Mouse (Mus musculus): ENCODE results near the gene Rab37. TPM values are rescaled to one million over a fixed set of nuclear protein-coding genes. Genes with fewer than 3 reads are reported as not detected.

Gene Rab37
- polyA plus RNA-seq, 1 experiment from 2014 or later = 0.49 TPM

GRCm38 (mm10) chr11:115179191-115179590 lies 88.0 kb downstream of the Rab37 start:
- DNase-seq (ENCODE audit: low spot score) = no peak
- Histone ChIP-seq H3K27me3 (ENCODE audit: low read depth, poor library complexity, severe bottlenecking) (peaks cover 30% of the 10 kb centered on the region), H3K36me3 (peaks cover 22% of the 10 kb centered on the region; the same call in 1 of the 2 replicates), H3K4me1 (peaks cover 56% of the 10 kb centered on the region), H3K9me3 (replicated peaks) (no peaks in the 10 kb centered on the region), H3K27ac (replicated peaks) (peak overlapping the region; percentile 34; the same call in 1 of the 2 replicates), H3K4me3 (no peak overlapping the region)
- 81% methylated on average over 6 of the region's 6 CpGs for WGBS

- Histone ChIP-seq H3K36me3 (peaks cover 22% of the 10 kb centered on the region; the same call in 1 of the 2 replicates), H3K27ac (replicated peaks) (no peak overlapping the region), H3K4me3 (no peak overlapping the region), H3K27me3 (ENCODE audit: low read depth, poor library complexity, severe bottlenecking) (peaks cover 23% of the 10 kb centered on the region), H3K4me1 (peaks cover 49% of the 10 kb centered on the region), H3K9me3 (replicated peaks) (no peaks in the 10 kb centered on the region)
- 93% methylated on average over 6 of the region's 6 CpGs for whole genome bisulfite sequencing
- no peak for DNase-seq (ENCODE audit: low spot score)
These were observed 88.7 kb downstream of the Rab37 start for GRCm38 (mm10) chr11:115179881-115180280.

- peaks cover 3% of the 10 kb centered on the region; the same call in 1 of the 2 replicates for H3K27me3 ChIP-seq (ENCODE audit: low read depth, poor library complexity, severe bottlenecking)
- 23% methylated on average over 12 of the region's 12 CpGs for WGBS
- H3K4me3 ChIP-seq = no peak overlapping the region
- H3K27ac ChIP-seq (replicated peaks) = peak overlapping the region; percentile 0; the same call in 1 of the 2 replicates
- peak; percentile 85 for DNase-seq (ENCODE audit: low spot score)
- no peaks in the 10 kb centered on the region for H3K9me3 ChIP-seq (replicated peaks)
- H3K4me1 ChIP-seq = peaks cover 41% of the 10 kb centered on the region
- H3K36me3 ChIP-seq = peaks cover 22% of the 10 kb centered on the region; the same call in 1 of the 2 replicates
These were observed 90.8 kb downstream of the Rab37 start for GRCm38 (mm10) chr11:115181913-115182638.

GRCm38 (mm10) chr11:115184973-115185372 lies 93.7 kb downstream of the Rab37 start:
- WGBS = 64% methylated on average over 4 of the region's 4 CpGs

GRCm38 (mm10) chr11:115187224-115187639 lies 96.0 kb downstream of the Rab37 start, which contains the start of gene Tmem104:
Tmem104 (plus strand) TSS chr11:115187487.
- peak; percentile 99 for DNase-seq (ENCODE audit: low spot score)
- H3K4me3 ChIP-seq = peak within 1 kb of the TSS; percentile 68
- WGBS = under 1% methylated on average over 39 of the region's 39 CpGs
- H3K27me3 ChIP-seq (ENCODE audit: low read depth, poor library complexity, severe bottlenecking) = no peaks in the 10 kb centered on the region
- peaks cover 22% of the 10 kb centered on the region for H3K36me3 ChIP-seq
- H3K9me3 ChIP-seq (replicated peaks) = no peaks in the 10 kb centered on the region
- H3K27ac ChIP-seq (replicated peaks) = peak within 1 kb of the TSS; percentile 87
- H3K4me1 ChIP-seq = peaks cover 35% of the 10 kb centered on the region

More at GRCm38 (mm10) chr11:115184973-115185372, 93.7 kb downstream of the Rab37 start:
- Histone ChIP-seq H3K9me3 (replicated peaks) (no peaks in the 10 kb centered on the region), H3K36me3 (peaks cover 17% of the 10 kb centered on the region; the same call in 1 of the 2 replicates), H3K27ac (replicated peaks) (no peak overlapping the region), H3K4me1 (peaks cover 36% of the 10 kb centered on the region), H3K27me3 (ENCODE audit: low read depth, poor library complexity, severe bottlenecking) (no peaks in the 10 kb centered on the region), H3K4me3 (no peak overlapping the region)
- DNase-seq (ENCODE audit: low spot score) = no peak

- H3K36me3 ChIP-seq = peaks cover 22% of the 10 kb centered on the region
- H3K4me3 ChIP-seq = peak within 1 kb of the TSS; percentile 68
- DNase-seq (ENCODE audit: low spot score) = no peak
- 13% methylated on average over 12 of the region's 12 CpGs for WGBS
- H3K9me3 ChIP-seq (replicated peaks) = no peaks in the 10 kb centered on the region
- no peaks in the 10 kb centered on the region for H3K27me3 ChIP-seq (ENCODE audit: low read depth, poor library complexity, severe bottlenecking)
- peak within 1 kb of the TSS; percentile 87 for H3K27ac ChIP-seq (replicated peaks)
- H3K4me1 ChIP-seq = peaks cover 35% of the 10 kb centered on the region
These were observed 96.5 kb downstream of the Rab37 start, which contains the start of gene Nat9 for GRCm38 (mm10) chr11:115187693-115188092. Nat9 (minus strand) TSS chr11:115187859.

GRCm38 (mm10) chr11:115188539-115189231 lies 97.5 kb downstream of the Rab37 start:
- 89% methylated on average over 13 of the region's 13 CpGs for WGBS

GRCm38 (mm10) chr11:115189304-115189703 lies 98.1 kb downstream of the Rab37 start:
- Histone ChIP-seq H3K4me1 (peaks cover 35% of the 10 kb centered on the region), H3K36me3 (peaks cover 18% of the 10 kb centered on the region), H3K4me3 (no peak overlapping the region), H3K9me3 (replicated peaks) (no peaks in the 10 kb centered on the region), H3K27me3 (ENCODE audit: low read depth, poor library complexity, severe bottlenecking) (no peaks in the 10 kb centered on the region), H3K27ac (replicated peaks) (no peak overlapping the region)
- 92% methylated on average over 6 of the region's 6 CpGs for WGBS
- no peak for DNase-seq (ENCODE audit: low spot score)

More at GRCm38 (mm10) chr11:115188539-115189231, 97.5 kb downstream of the Rab37 start:
- Histone ChIP-seq H3K4me3 (0 out of 2 replicates have a peak overlapping the region, but pooled peaks have one; percentile 9), H3K9me3 (replicated peaks) (no peaks in the 10 kb centered on the region), H3K4me1 (peaks cover 35% of the 10 kb centered on the region), H3K36me3 (peaks cover 18% of the 10 kb centered on the region), H3K27ac (replicated peaks) (no peak overlapping the region), H3K27me3 (ENCODE audit: low read depth, poor library complexity, severe bottlenecking) (no peaks in the 10 kb centered on the region)
- DNase-seq (ENCODE audit: low spot score) = no peak

GRCm38 (mm10) chr11:115192180-115192579 lies 100.9 kb downstream of the Rab37 start:
- Histone ChIP-seq H3K4me3 (no peak overlapping the region), H3K4me1 (peaks cover 22% of the 10 kb centered on the region), H3K36me3 (peaks cover 21% of the 10 kb centered on the region), H3K27me3 (ENCODE audit: low read depth, poor library complexity, severe bottlenecking) (no peaks in the 10 kb centered on the region), H3K9me3 (replicated peaks) (no peaks in the 10 kb centered on the region), H3K27ac (replicated peaks) (no peak overlapping the region)
- WGBS = 76% methylated on average over 9 of the region's 9 CpGs
- DNase-seq (ENCODE audit: low spot score) = no peak

GRCm38 (mm10) chr11:115194693-115195092 lies 103.5 kb downstream of the Rab37 start:
- no peaks in the 10 kb centered on the region for H3K27me3 ChIP-seq (ENCODE audit: low read depth, poor library complexity, severe bottlenecking)
- 90% methylated on average over 6 of the region's 6 CpGs for WGBS
- no peak overlapping the region for H3K27ac ChIP-seq (replicated peaks)
- peaks cover 4% of the 10 kb centered on the region; the same call in 1 of the 2 replicates for H3K4me1 ChIP-seq
- no peaks in the 10 kb centered on the region for H3K9me3 ChIP-seq (replicated peaks)
- DNase-seq (ENCODE audit: low spot score) = no peak
- peaks cover 25% of the 10 kb centered on the region for H3K36me3 ChIP-seq
- no peak overlapping the region for H3K4me3 ChIP-seq

GRCm38 (mm10) chr11:115195933-115196332 lies 104.7 kb downstream of the Rab37 start:
- 93% methylated on average over 5 of the region's 5 CpGs for WGBS
- no peak for DNase-seq (ENCODE audit: low spot score)
- Histone ChIP-seq H3K4me3 (no peak overlapping the region), H3K27me3 (ENCODE audit: low read depth, poor library complexity, severe bottlenecking) (no peaks in the 10 kb centered on the region), H3K4me1 (peaks cover 4% of the 10 kb centered on the region; the same call in 1 of the 2 replicates), H3K36me3 (peaks cover 20% of the 10 kb centered on the region), H3K9me3 (replicated peaks) (no peaks in the 10 kb centered on the region), H3K27ac (replicated peaks) (no peak overlapping the region)

GRCm38 (mm10) chr11:115197558-115197957 lies 106.3 kb downstream of the Rab37 start:
- Histone ChIP-seq H3K27ac (replicated peaks) (no peak overlapping the region), H3K27me3 (ENCODE audit: low read depth, poor library complexity, severe bottlenecking) (no peaks in the 10 kb centered on the region), H3K4me1 (no peaks in the 10 kb centered on the region), H3K4me3 (no peak overlapping the region), H3K9me3 (replicated peaks) (no peaks in the 10 kb centered on the region), H3K36me3 (peaks cover 22% of the 10 kb centered on the region)
- WGBS = 84% methylated on average over 8 of the region's 8 CpGs
- DNase-seq (ENCODE audit: low spot score) = no peak
